Mouse (Mus musculus) monocyte, adult 5-6 weeks (primary cell): Measurements from ENCODE around the gene Mef2c. TPM values are rescaled to one million over a fixed set of nuclear protein-coding genes. Genes with fewer than 3 reads are reported as not detected.

Source experiments
- ATAC-seq: fragments of 153-309, 156-312 bp; replicated peaks from 2 replicates; pipeline ENCODE4 v1.8.0; 2017; ENCODE audit warnings: mild to moderate bottlenecking; ENCODE audit not compliant: low TSS enrichment, insufficient number of reproducible peaks, severe bottlenecking, poor library complexity, low FRiP score
- total RNA-seq: library from RNA; stranded (forward); fragments of 200-1000, 200-491, 200-594 nt; gene quantifications from 3 replicates; pipeline ENCODE4 v1.2.3, GENCODE M21; 2017

Gene Mef2c
- total RNA-seq, 1 experiment from 2014 or later, result 262 TPM

- ATAC-seq, result 0 out of 2 replicates have a peak, but pooled peaks have one; percentile 24
These were observed 61.9 kb downstream of the Mef2c start for GRCm38 (mm10) chr13:83565732-83566131.

- no peak for ATAC-seq
These were observed 62.3 kb downstream of the Mef2c start for GRCm38 (mm10) chr13:83566180-83566579.

- no peak for ATAC-seq
These were observed 63.1 kb downstream of the Mef2c start for GRCm38 (mm10) chr13:83566834-83567534.

DNA sequence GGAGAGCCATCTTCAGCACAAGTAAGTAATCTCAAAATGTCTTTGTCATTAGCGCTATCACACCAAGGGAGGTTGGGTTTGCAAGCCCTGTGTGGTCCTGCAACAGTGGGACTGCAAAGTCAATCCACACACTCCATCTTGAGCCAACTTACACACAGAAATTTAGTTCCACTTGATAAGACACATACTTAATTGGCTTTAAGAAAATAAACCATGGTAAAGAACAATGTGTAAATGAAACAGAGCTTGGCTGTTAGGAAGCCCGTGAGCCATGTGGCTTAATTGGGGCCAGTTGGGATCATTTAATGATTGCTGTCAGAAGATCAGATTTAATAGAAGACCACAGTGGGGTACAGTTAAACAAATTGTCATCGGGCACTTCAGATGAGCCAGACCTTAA is 63.8 kb downstream of the Mef2c start:
- no peak for ATAC-seq

GRCm38 (mm10) chr13:83568759-83569256 is 65.0 kb downstream of the Mef2c start:
- no peak for ATAC-seq

GRCm38 (mm10) chr13:83571973-83572447 is 68.2 kb downstream of the Mef2c start:
- ATAC-seq, result peak; percentile 93

DNA sequence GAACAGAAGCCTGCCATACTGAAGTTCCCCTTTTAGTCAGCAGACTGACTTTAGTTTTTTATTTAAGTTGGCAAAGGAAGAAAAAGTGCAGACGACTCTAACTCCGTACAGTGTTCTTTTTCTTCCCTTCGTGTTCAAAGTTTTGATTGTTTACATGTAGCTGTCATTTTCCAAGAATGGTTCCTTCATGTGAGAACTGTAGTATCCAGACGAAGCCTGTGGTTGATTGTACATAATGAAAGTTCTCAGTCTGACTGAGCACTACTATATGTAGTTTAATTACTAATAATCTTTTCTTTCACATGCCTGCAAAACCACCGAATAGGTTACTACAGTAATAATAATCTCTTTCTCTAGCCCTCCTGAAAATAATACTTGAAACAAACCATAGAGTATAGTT is 68.6 kb downstream of the Mef2c start:
- ATAC-seq, result no peak

- no peak for ATAC-seq
These were observed 69.5 kb downstream of the Mef2c start for GRCm38 (mm10) chr13:83573327-83573726.

GRCm38 (mm10) chr13:83573855-83574583 is 70.2 kb downstream of the Mef2c start:
- ATAC-seq, result no peak

DNA sequence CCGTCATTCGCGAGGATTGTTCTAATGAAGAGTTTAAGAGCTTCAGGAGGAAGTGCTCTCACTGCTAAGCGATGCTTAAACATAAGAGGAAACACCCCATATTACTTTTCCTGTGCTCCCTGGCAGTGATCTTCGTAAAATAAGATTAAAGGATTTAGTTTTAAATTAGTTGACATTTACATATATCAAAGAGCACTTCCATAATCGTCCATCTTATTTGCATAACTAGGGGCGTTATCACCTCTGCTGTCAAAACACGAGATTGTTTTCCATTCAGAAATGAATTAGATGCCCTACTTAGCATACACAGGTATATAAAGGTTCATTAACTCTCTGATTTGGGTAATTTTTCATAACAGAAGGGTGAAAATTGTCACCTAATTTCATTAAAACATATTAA is 71.0 kb downstream of the Mef2c start:
- no peak for ATAC-seq

- no peak for ATAC-seq
These were observed 75.6 kb downstream of the Mef2c start for GRCm38 (mm10) chr13:83579410-83579809.

DNA sequence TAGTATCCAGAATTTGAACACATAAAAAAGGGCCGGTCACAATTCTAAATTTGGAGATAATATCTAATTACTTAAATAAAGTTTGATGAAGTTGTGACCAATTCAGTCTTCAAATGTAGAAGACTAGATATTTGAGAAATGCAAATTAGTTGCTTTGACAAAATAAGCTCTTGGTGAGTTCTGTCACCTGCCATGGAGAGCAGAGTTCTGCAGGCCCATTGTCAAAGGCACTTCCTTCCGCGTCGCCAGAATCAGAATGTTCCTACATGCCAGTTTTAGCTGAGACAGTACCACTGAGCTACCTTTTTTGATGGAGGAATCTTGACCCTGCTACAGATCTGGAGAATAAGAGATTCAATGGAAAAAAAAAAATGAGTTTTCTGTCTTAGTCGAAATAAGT is 77.0 kb downstream of the Mef2c start:
- no peak for ATAC-seq

DNA sequence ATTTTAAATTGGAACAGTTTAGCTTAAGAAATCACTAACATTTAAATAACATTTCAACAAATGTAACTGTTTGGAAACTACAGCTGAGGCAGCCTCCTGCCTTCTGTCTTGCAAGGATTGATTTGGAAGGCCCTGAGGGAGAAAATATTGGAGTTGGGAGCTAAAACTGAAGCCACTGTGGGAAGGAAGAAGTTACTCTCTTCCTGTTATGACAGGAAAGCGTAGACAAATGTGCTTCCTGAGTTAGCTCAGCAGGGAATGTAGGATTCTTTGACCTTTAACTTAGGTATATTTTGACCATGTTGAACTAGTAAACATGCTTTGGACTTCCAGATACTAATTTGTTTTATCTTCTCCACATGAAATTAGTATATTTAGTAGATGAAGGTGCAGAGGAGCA is 78.7 kb downstream of the Mef2c start:
- no peak for ATAC-seq

- ATAC-seq, result no peak
These were observed 80.0 kb downstream of the Mef2c start for GRCm38 (mm10) chr13:83583881-83584280.

DNA sequence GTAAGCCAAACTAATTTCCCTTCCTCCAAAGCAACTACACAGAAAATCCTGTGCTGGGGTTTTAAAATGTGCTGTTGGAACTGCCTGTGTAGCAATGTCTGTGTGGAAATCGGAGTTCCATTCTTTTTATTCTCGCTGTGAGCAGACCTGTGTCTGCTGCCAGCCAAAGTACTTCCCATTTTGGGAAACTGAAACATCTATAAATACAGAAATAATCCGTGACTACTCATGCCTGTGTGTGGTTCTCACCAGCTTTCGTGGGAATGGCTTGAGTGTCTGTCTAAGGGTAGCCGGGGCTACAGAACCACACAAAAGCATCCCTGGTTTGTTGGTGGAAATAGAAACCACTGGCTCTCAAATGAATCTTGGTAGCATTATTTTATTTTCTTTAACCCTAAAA is 81.5 kb downstream of the Mef2c start:
- ATAC-seq, result peak; percentile 43

GRCm38 (mm10) chr13:83588186-83588585 is 84.4 kb downstream of the Mef2c start:
- ATAC-seq, result no peak

- no peak for ATAC-seq
These were observed 87.1 kb downstream of the Mef2c start for GRCm38 (mm10) chr13:83590886-83591285.

DNA sequence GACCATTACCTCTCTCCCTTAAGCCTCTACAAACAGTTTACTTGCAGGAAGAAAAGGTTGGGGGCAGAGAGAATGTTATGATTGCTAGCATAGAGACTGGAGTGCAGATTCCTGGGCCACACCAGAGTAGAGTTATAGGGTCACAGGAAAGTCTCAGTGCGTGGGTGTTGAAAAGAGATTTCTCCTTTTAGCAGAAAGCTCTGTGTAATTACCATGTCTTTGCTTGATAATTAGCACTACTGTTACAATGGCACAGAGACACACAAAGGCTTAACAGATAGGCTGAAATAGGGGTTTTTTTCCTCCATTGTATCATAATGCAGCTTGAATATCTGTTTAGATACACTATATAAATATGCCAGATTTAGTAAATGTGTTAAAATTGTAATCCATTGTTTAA is 91.6 kb downstream of the Mef2c start:
- ATAC-seq, result no peak

DNA sequence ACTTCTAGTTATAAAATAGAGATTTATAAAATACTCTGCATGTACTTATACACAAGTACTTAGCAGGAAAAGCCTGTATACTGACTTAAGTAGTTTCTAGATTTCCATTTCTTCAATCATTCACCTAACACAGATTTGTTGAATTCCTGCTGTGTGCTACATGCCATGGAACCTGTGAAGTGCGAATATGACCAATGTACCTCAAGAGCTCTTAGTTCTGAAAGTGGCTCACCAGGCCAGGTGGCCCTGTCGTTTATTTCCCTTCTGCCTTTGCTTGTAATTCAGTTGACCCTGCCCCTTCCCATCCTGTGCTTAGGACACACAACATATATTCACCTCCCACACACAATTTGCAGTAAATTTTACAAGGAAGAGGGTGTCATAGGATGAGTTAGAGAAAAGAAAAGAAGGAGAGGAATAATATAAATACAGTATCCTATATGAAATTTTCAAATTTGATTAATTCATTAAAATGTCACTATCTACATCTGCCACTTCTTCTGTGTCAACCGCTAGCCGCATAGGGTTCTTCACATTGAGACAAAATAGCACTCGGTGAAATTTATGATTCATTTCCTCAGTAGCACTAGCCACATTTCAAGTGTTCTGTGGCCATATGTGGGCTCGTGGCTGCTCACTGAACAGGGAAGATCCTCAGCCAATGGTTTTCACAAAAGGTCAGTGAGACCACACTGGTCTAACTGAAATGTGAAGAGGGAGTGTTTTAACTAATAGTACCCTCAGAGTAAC is 93.3 kb downstream of the Mef2c start:
- no peak for ATAC-seq
